Mouse (Mus musculus) ovary, postnatal 10 days (tissue): Measurements from ENCODE around the gene Fntb.
A peak's percentile ranks its signal among the peaks of the same experiment; 100 is the strongest.

Experiments used
- DNase-seq: peaks from one replicate; pipeline ENCODE4 v3.0.0; 2022; ENCODE audit warnings: low spot score

The Fntb gene

DNA sequence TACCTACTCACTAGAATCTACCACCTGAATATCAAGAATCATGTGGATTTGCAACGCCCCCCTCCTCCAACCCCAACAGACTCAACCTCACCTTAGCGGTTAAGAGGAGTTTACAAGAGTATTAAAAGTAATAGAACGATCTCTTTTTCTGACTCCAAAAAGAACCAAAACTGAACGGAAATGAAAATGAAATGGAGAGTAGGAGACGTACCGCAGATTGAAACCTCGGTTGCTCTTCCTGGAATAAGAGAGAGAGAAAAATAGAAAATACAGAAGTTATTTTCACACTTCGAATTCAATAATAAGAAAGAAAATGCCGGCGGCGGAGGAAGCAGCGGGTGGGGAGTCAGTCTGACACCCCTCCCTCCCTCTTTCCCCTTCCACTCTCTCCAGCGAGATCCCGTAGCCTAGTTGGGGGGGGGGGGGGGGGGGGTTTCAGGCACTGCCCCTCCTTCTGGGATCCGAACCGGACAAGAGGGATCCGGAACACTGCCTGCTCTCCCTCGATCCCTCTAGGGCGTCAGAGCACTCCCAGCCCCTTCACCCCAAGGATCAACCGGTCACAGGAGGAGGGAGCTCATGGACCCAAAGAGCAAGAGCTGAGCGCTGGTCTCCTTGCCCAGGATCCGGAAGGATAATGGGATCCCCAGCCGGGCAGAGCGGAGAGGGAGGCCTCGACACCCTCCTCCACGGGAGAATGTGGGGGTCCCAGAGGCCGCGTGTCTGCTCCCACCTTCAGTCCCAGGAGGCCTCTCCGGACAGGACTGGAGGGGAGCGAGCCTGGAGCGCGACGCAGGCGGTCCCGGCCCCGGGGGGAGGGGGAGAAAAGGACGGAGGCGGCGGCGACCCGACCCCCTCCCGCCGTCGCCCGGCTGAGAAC lies 195.9 kb downstream of the Fntb start:
- DNase-seq = peak; percentile 9

DNA sequence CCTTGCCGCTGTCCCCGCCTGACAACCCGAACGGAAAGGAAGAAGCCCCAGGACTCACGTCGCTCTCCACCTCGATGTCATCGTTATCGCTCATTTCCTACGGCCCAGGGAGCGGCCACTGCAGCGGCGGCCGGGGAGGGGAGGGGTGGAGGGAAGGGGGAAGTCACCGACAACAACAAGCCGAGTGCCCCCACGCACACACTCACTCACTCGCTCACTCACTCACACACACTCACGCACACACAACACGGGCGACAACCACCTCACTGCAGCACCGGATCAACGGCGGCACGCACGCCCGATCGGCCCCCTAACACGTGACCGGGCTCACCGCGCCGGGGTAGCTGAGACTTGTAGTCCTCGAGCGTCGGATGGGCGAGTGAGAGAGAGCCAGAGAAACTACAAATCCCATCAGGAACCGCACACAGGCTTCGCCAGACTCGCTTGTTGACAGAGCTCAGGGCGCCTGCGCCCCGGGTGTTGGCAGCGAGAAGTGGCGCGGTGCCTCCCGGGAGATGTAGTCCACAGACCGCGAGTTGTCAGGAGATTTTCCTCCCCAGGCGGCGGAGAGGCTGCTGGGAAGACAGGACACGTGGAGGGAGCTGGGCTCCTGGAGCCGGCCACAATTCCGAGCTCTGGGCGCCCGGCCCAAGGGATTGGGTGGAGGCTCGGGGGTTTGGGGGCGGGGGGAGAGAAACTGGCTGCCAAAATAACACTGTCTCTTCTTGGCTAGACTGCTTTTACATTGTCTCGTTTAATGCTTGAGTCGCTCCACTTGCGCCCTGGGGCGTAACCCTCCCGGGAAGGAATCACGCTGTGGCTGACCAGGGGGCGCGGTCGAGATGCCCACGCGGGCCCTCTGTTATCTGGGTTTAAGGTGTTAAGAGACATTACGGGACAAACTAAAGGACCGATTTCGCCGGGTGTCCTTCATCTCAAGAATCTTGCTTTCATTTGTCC lies 196.8 kb downstream of the Fntb start, which contains the start of gene Max:
Gene Max (minus strand): TSS at position 270 of the 960 bp plus-strand sequence.
- peak; percentile 88 for DNase-seq

- DNase-seq = no peak
These were observed 199.7 kb downstream of the Fntb start for GRCm38 (mm10) chr12:76965089-76965488.

- no peak for DNase-seq
These were observed 200.5 kb downstream of the Fntb start for GRCm38 (mm10) chr12:76965876-76966275.
